Mouse (Mus musculus): ENCODE measurements around the gene Lman1l.

DNA sequence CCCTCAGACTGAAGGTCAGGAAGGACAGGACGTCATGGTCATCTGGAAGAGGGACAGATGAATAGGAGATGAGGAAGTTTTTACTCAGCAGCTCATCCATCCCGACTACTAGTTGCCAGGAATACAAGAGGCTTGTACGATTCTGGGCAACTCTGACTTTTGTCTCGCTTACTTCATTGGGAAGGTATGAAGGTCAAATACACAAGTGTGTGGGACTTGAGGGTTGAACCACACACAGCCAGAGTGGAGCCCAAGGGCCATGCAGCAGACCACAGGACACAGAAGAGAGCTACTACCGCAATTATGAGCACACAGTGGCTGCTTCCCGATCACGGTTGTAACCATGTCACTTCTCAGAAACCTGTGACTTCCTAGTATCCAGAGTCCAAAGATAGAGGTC is 8.0 kb downstream of the Lman1l start:
- TF ChIP-seq CTCF (IDR thresholded peaks at IDR 0.05; ENCODE audit: low read depth) (no peak), EP300 (IDR thresholded peaks at IDR 0.05; ENCODE audit: low read depth) (no peak)
